Mouse (Mus musculus) ES-Bruce4 (cell line): ENCODE data around the gene Rbfox3. TPM values are rescaled to one million over a fixed set of nuclear protein-coding genes. Genes with fewer than 3 reads are reported as not detected.
A peak's percentile ranks its signal among the peaks of the same experiment; 100 is the strongest.

ENCODE experiments used
- H3K27ac ChIP-seq: 2 replicates; pipeline ENCODE4 v1.5.1; 2012; ENCODE audit warnings: low read length, inconsistent platforms; ENCODE audit not compliant: insufficient read depth
- H3K27me3 ChIP-seq: 2 replicates; pipeline ENCODE4 v1.6.1; 2012; ENCODE audit warnings: mild to moderate bottlenecking, low read length, inconsistent platforms; ENCODE audit not compliant: control insufficient read depth, poor library complexity, insufficient read depth, severe bottlenecking
- H3K36me3 ChIP-seq: 2 replicates; pipeline ENCODE4 v1.6.1; 2012; ENCODE audit warnings: inconsistent platforms, mild to moderate bottlenecking, low read length, moderate library complexity; ENCODE audit not compliant: control insufficient read depth, poor library complexity, insufficient read depth, severe bottlenecking
- H3K4me1 ChIP-seq: one replicate; pipeline ENCODE4 v1.8.1; 2011; ENCODE audit warnings: low read length; ENCODE audit not compliant: control insufficient read depth, insufficient read depth
- H3K4me3 ChIP-seq: 2 replicates; pipeline ENCODE4 v1.5.1; 2011; ENCODE audit warnings: low read depth, mild to moderate bottlenecking, low read length
- H3K9ac ChIP-seq: 2 replicates; pipeline ENCODE4 v1.6.1; 2012; ENCODE audit warnings: low read depth, mild to moderate bottlenecking, inconsistent platforms; ENCODE audit not compliant: poor library complexity, severe bottlenecking
- H3K9me3 ChIP-seq: replicated peaks from 2 replicates; pipeline ENCODE4 v1.6.1; 2012; ENCODE audit warnings: mild to moderate bottlenecking, low read length, inconsistent platforms; ENCODE audit not compliant: control insufficient read depth, poor library complexity, insufficient read depth, severe bottlenecking
- CTCF ChIP-seq: IDR thresholded peaks from one replicate; pipeline ENCODE4 v1.8.1; 2011; ENCODE audit warnings: low read depth, low read length
- EP300 ChIP-seq: IDR thresholded peaks from 2 replicates; pipeline ENCODE4 v1.6.1; 2011; ENCODE audit warnings: low read depth, low read length; ENCODE audit not compliant: insufficient read depth
- POLR2A ChIP-seq: IDR thresholded peaks from one replicate; pipeline ENCODE4 v1.8.1; 2011; ENCODE audit warnings: low read length; ENCODE audit not compliant: insufficient read depth
- polyA plus RNA-seq: library from polyadenylated mRNA; stranded (reverse); fragments of >200 nt; gene quantifications from 2 replicates; pipeline ENCODE4 v1.2.4, GENCODE M21; 2011; ENCODE audit warnings: low read depth; ENCODE audit not compliant: missing spikeins, insufficient read depth, insufficient read length

Gene Rbfox3
- polyA plus RNA-seq, 1 experiment = 0.85 TPM

GRCm38 (mm10) chr11:118745279-118745678 lies 166.1 kb downstream of the Rbfox3 start:
- no peaks in the 10 kb centered on the region for H3K27me3 ChIP-seq
- H3K4me3 ChIP-seq = no peak overlapping the region
- H3K9ac ChIP-seq = no peak overlapping the region
- TF ChIP-seq CTCF = no peak
- TF ChIP-seq EP300 = no peak
- TF ChIP-seq POLR2A = no peak
- H3K9me3 ChIP-seq = no peaks in the 10 kb centered on the region
- no peaks in the 10 kb centered on the region for H3K36me3 ChIP-seq
- no peaks in the 10 kb centered on the region for H3K4me1 ChIP-seq
- no peak overlapping the region for H3K27ac ChIP-seq

- Histone ChIP-seq H3K4me3 (no peak overlapping the region), H3K27ac (no peak overlapping the region), H3K9ac (no peak overlapping the region), H3K27me3 (no peaks in the 10 kb centered on the region), H3K9me3 (no peaks in the 10 kb centered on the region), H3K36me3 (no peaks in the 10 kb centered on the region), H3K4me1 (no peaks in the 10 kb centered on the region)
- no peak for TF ChIP-seq EP300
Observed at GRCm38 (mm10) chr11:118744782-118745181, 166.6 kb downstream of the Rbfox3 start.

- Histone ChIP-seq H3K36me3 (no peaks in the 10 kb centered on the region), H3K4me3 (no peak overlapping the region), H3K9ac (no peak overlapping the region), H3K9me3 (no peaks in the 10 kb centered on the region), H3K27ac (no peak overlapping the region), H3K4me1 (no peaks in the 10 kb centered on the region), H3K27me3 (no peaks in the 10 kb centered on the region)
- TF ChIP-seq POLR2A = no peak
- TF ChIP-seq CTCF = peak; percentile 76
Observed at GRCm38 (mm10) chr11:118742762-118743161, 168.6 kb downstream of the Rbfox3 start.

GRCm38 (mm10) chr11:118741262-118741661 lies 170.1 kb downstream of the Rbfox3 start:
- Histone ChIP-seq H3K27ac (no peak overlapping the region), H3K36me3 (no peaks in the 10 kb centered on the region), H3K4me1 (no peaks in the 10 kb centered on the region), H3K27me3 (no peaks in the 10 kb centered on the region), H3K9ac (no peak overlapping the region), H3K4me3 (no peak overlapping the region), H3K9me3 (no peaks in the 10 kb centered on the region)
- TF ChIP-seq EP300 (no peak), CTCF (peak; percentile 62), POLR2A (no peak)

GRCm38 (mm10) chr11:118740001-118740400 lies 171.4 kb downstream of the Rbfox3 start:
- Histone ChIP-seq H3K36me3 (no peaks in the 10 kb centered on the region), H3K9me3 (no peaks in the 10 kb centered on the region), H3K4me1 (no peaks in the 10 kb centered on the region), H3K27me3 (no peaks in the 10 kb centered on the region), H3K9ac (no peak overlapping the region), H3K4me3 (no peak overlapping the region), H3K27ac (no peak overlapping the region)
- TF ChIP-seq EP300 (no peak), CTCF (peak; percentile 94)

GRCm38 (mm10) chr11:118738855-118739832 lies 172.3 kb downstream of the Rbfox3 start:
- no peaks in the 10 kb centered on the region for H3K36me3 ChIP-seq
- H3K27ac ChIP-seq = no peak overlapping the region
- H3K4me1 ChIP-seq = no peaks in the 10 kb centered on the region
- no peak for TF ChIP-seq POLR2A
- TF ChIP-seq EP300 = no peak
- TF ChIP-seq CTCF = peak; percentile 90
- H3K27me3 ChIP-seq = no peaks in the 10 kb centered on the region
- H3K4me3 ChIP-seq = peak overlapping the region; percentile 23
- no peak overlapping the region for H3K9ac ChIP-seq
- H3K9me3 ChIP-seq = no peaks in the 10 kb centered on the region
